In genomic region chr10:60778542-60778941, GRCm38 (mm10) we compare ENCODE assay signal across 8 mouse cellular contexts. TPM values are rescaled to one million over a fixed set of nuclear protein-coding genes. Genes with fewer than 3 reads are reported as not detected.
DNase-seq lines count a peak whose midpoint lies in the region; ATAC-seq and TF ChIP-seq lines count a peak whose summit lies in the region.

No protein-coding gene starts in this region.

- ATAC-seq in heart, postnatal 0 days (ENCODE audit: insufficient read depth, low read depth) = peak; percentile 27; the same call in 1 of the 2 replicates
- peak; percentile 44 to 46; a peak in 1 of 4 replicates for ATAC-seq in hematopoietic stem cell, adult 5-6 weeks (replicated peaks in 1 of 2; ENCODE audit: insufficient read depth in 1 of 2, low FRiP score in 2 of 2, low TSS enrichment in 1 of 2, low read depth in 1 of 2, poor library complexity in 2 of 2, severe bottlenecking in 2 of 2)
- peak; percentile 48; the same call in 1 of the 2 replicates for ATAC-seq in neural tube, embryonic 11.5 days (ENCODE audit: insufficient read depth, low FRiP score, low TSS enrichment)

- no peak for DNase-seq in heart, postnatal 0 days (ENCODE audit: low spot score)
- DNase-seq in heart, postnatal 25 days (ENCODE audit: low spot score) = no peak
- DNase-seq in CH12.LX (ENCODE audit: extremely low read depth) = peak; percentile 27
- peak; percentile 49 for DNase-seq in brain, embryonic 14.5 days (ENCODE audit: low read depth)
- DNase-seq in left cerebral cortex, postnatal 4 days = peak; percentile 70
- peak; percentile 73 for DNase-seq in neural tube, embryonic 11.5 days (ENCODE audit: low spot score)
- DNase-seq in urinary bladder, postnatal 10 days (ENCODE audit: low spot score) = no peak

- peak; percentile 38 for TF ChIP-seq RAD21 in CH12.LX (IDR thresholded peaks at IDR 0.05; ENCODE audit: low read depth, low read length)

- no peaks in the 10 kb centered on the region for H3K79me2 ChIP-seq in CH12.LX (replicated peaks; ENCODE audit: control insufficient read depth, extremely low read depth, insufficient read depth, poor library complexity, severe bottlenecking)

- in situ Hi-C loops in CH12.LX (cut with MboI; ENCODE audit: low pct_ligation_motif_present, low pct_unique_long_range_greater_than_20kb, low sequenced_read_pairs) = loop anchor here (5.0 kb wide), 1 partner anchor 274 kb away; no protein-coding TSS in a partner anchor

- no peaks in the 10 kb centered on the region for H3K4me1 ChIP-seq in heart, postnatal 0 days (ENCODE audit: control insufficient read depth, insufficient read depth)
- H3K4me1 ChIP-seq in CH12.LX (ENCODE audit: control insufficient read depth in 1 of 2, insufficient read depth in 2 of 2) = no peaks in the 10 kb centered on the region; a peak in 1 of 4 replicates
- no peaks in the 10 kb centered on the region for H3K4me1 ChIP-seq in neural tube, embryonic 11.5 days (ENCODE audit: control insufficient read depth, insufficient read depth, low read length)

- WGBS in heart, postnatal 0 days = 71% methylated on average over 12 of the region's 12 CpGs
- 83% methylated on average over 12 of the region's 12 CpGs for WGBS in neural tube, embryonic 11.5 days

- TF ChIP-seq POLR2A in CH12.LX (IDR thresholded peaks at IDR 0.05; ENCODE audit: low read depth, low read length) = no peak
- TF ChIP-seq POLR2A in brain, embryonic 14.5 days (IDR thresholded peaks at IDR 0.05; ENCODE audit: borderline replicate concordance, extremely low read depth, insufficient read depth, insufficient read length, poor library complexity, severe bottlenecking) = no peak

- dilution Hi-C loops in CH12.LX (cut with MboI; ENCODE audit: extremely low pct_ligation_motif_present, extremely low pct_unique_long_range_greater_than_20kb, low sequenced_read_pairs) = no loop called here

- H3K36me3 ChIP-seq in heart, postnatal 0 days (replicated peaks; ENCODE audit: control insufficient read depth, insufficient read depth, low read length) = peaks cover 33% of the 10 kb centered on the region
- no peaks in the 10 kb centered on the region for H3K36me3 ChIP-seq in CH12.LX (replicated peaks in 1 of 2; ENCODE audit: control insufficient read depth in 1 of 2, insufficient read depth in 1 of 2, low read length in 1 of 2)
- H3K36me3 ChIP-seq in neural tube, embryonic 11.5 days (ENCODE audit: control insufficient read depth, insufficient read depth, low read length) = 0 out of 2 replicates have a peak, but pooled peaks cover 3% of the 10 kb centered on the region

- H3K9me3 ChIP-seq in heart, postnatal 0 days (replicated peaks; ENCODE audit: control insufficient read depth, low read length) = no peaks in the 10 kb centered on the region
- H3K9me3 ChIP-seq in CH12.LX (replicated peaks; ENCODE audit: low read length) = no peaks in the 10 kb centered on the region
- no peaks in the 10 kb centered on the region for H3K9me3 ChIP-seq in neural tube, embryonic 11.5 days (ENCODE audit: control insufficient read depth, low read length)

- peak; percentile 65 for TF ChIP-seq CTCF in heart, postnatal 0 days (IDR thresholded peaks at IDR 0.05; ENCODE audit: low read depth)
- TF ChIP-seq CTCF in CH12.LX (conservative IDR thresholded peaks at IDR 0.05 in 1 of 2, IDR thresholded peaks at IDR 0.05 in 1 of 2; ENCODE audit: low read depth in 2 of 2, low read length in 2 of 2) = peak; percentile 69 to 70
- TF ChIP-seq CTCF in brain, embryonic 14.5 days (IDR thresholded peaks at IDR 0.05; ENCODE audit: borderline replicate concordance, extremely low read depth, insufficient read depth, insufficient read length) = peak; percentile 73

- no peak for TF ChIP-seq EP300 in heart, postnatal 0 days (IDR thresholded peaks at IDR 0.05; ENCODE audit: low read depth)
- TF ChIP-seq EP300 in CH12.LX (IDR thresholded peaks at IDR 0.05; ENCODE audit: low read length) = no peak

- H3K9ac ChIP-seq in heart, postnatal 0 days (replicated peaks; ENCODE audit: low read depth, low read length) = no peak overlapping the region
- H3K9ac ChIP-seq in CH12.LX (ENCODE audit: insufficient read depth, low read depth) = no peak overlapping the region
- no peak overlapping the region for H3K9ac ChIP-seq in neural tube, embryonic 11.5 days (ENCODE audit: low read length)

- intact Hi-C loops in heart, postnatal 25 days (cut with DNase I) = loop anchor here (2.0 kb wide), 1 partner anchor 206 kb away; no protein-coding TSS in a partner anchor
- intact Hi-C loops in left cerebral cortex, postnatal 4 days (cut with DNase I) = loop anchor here (5.0 kb wide), 1 partner anchor 274 kb away; no protein-coding TSS in a partner anchor

- no peaks in the 10 kb centered on the region for H3K27me3 ChIP-seq in heart, postnatal 0 days (ENCODE audit: control insufficient read depth, insufficient read depth, low read length)
- peaks cover 55% of the 10 kb centered on the region for H3K27me3 ChIP-seq in CH12.LX (replicated peaks)
- no peaks in the 10 kb centered on the region for H3K27me3 ChIP-seq in neural tube, embryonic 11.5 days (ENCODE audit: control insufficient read depth, insufficient read depth, low read length)

- H3K4me2 ChIP-seq in heart, postnatal 0 days (ENCODE audit: low read depth, low read length) = no peak overlapping the region
- no peak overlapping the region for H3K4me2 ChIP-seq in CH12.LX (ENCODE audit: insufficient read depth, low read depth, poor library complexity, severe bottlenecking)
- H3K4me2 ChIP-seq in neural tube, embryonic 11.5 days (ENCODE audit: low read depth) = no peak overlapping the region

- no peak overlapping the region for H3K4me3 ChIP-seq in heart, postnatal 0 days (ENCODE audit: low read depth, low read length)
- no peak overlapping the region for H3K4me3 ChIP-seq in CH12.LX (replicated peaks in 1 of 3; ENCODE audit: low read depth in 2 of 3, low read length in 2 of 3, poor library complexity in 1 of 3)
- H3K4me3 ChIP-seq in neural tube, embryonic 11.5 days (ENCODE audit: low read depth, low read length) = no peak overlapping the region

- H3K27ac ChIP-seq in heart, postnatal 0 days (ENCODE audit: low read depth) = no peak overlapping the region
- no peak overlapping the region for H3K27ac ChIP-seq in CH12.LX (ENCODE audit: insufficient read depth, low read depth)
- no peak overlapping the region for H3K27ac ChIP-seq in neural tube, embryonic 11.5 days (ENCODE audit: low read depth, low read length)

TF ChIP-seq in CH12.LX, 34 proteins besides CTCF, POLR2A, EP300 and RAD21:
- peak; percentile 75 for TF ChIP-seq SMC3 (IDR thresholded peaks at IDR 0.05; ENCODE audit: low read depth, low read length)
- no peak for TF ChIP-seq NRF1 (IDR thresholded peaks at IDR 0.05; ENCODE audit: low read depth, low read length)

RNA-seq across cellular contexts. Expression of gene Slc29a3, which starts 25.9 kb away (rescaled TPM):
- 1.6 and 2.9 TPM in 2 replicates for total RNA-seq in heart, postnatal 0 days (2014; rRNA removed; ENCODE audit: low replicate concordance)
- polyA plus RNA-seq in heart, postnatal 0 days (2015; fragmentation: Nextera tagmentation; extraction: Ambion mirVana) = 3.7 and 4.4 TPM in 2 replicates
- total RNA-seq in heart, postnatal 25 days (2021) = 1 to 10 TPM; 4.8 to 6.3 TPM
- total RNA-seq in CH12.LX (2012; rRNA removed) = 5.9 and 6.7 TPM in 2 replicates
- total RNA-seq in CH12.LX (2014; rRNA removed) = 3.3 and 4.1 TPM in 2 replicates
- polyA plus RNA-seq in CH12.LX (2012; ENCODE audit: insufficient read length, low read depth) = 13.3 and 19.1 TPM in 2 replicates
- 8.8 and 11.1 TPM in 2 replicates for polyA plus RNA-seq in brain, embryonic 14.5 days (2012; rRNA removed)
- 17.5 and 18.4 TPM in 2 replicates for total RNA-seq in hematopoietic stem cell, adult 5-6 weeks (2017)
- 10 to 100 TPM; 16.3 to 19.6 TPM for total RNA-seq in left cerebral cortex, postnatal 4 days (2021)
- 9.3 and 10.4 TPM in 2 replicates for polyA plus RNA-seq in neural tube, embryonic 11.5 days (2014; fragmentation: Nextera tagmentation; extraction: Ambion mirVana)

RNA-seq across cellular contexts. Expression of gene Unc5b, which starts 52.8 kb away (rescaled TPM):
- total RNA-seq in heart, postnatal 0 days (2014; rRNA removed; ENCODE audit: low replicate concordance) = 50.5 and 63.2 TPM in 2 replicates
- 4.9 and 5.0 TPM in 2 replicates for polyA plus RNA-seq in heart, postnatal 0 days (2015; fragmentation: Nextera tagmentation; extraction: Ambion mirVana)
- total RNA-seq in heart, postnatal 25 days (2021) = 10 to 100 TPM; 15.2 to 18.4 TPM
- total RNA-seq in CH12.LX (2012; rRNA removed) (0.21 and 0.29 TPM in 2 replicates), CH12.LX (2014; rRNA removed) (0.04 and 0.05 TPM in 2 replicates)
- 0.05 and 0.06 TPM in 2 replicates for polyA plus RNA-seq in CH12.LX (2012; ENCODE audit: insufficient read length, low read depth)
- 6.3 and 12.7 TPM in 2 replicates for polyA plus RNA-seq in brain, embryonic 14.5 days (2012; rRNA removed)
- total RNA-seq in hematopoietic stem cell, adult 5-6 weeks (2017) = 0.25 TPM in 1 of 2 replicates, not detected in the other
- total RNA-seq in left cerebral cortex, postnatal 4 days (2021) = 1 to 10 TPM; 7.2 to 9.1 TPM
- 2.3 and 2.9 TPM in 2 replicates for polyA plus RNA-seq in neural tube, embryonic 11.5 days (2014; fragmentation: Nextera tagmentation; extraction: Ambion mirVana)

Comparison
In these comparisons a context has a peak if more than half of its experiments do, and no peak if none do; other contexts are left out.
1. DNase-seq: peak in CH12.LX (single experiment), brain, embryonic 14.5 days (single experiment), left cerebral cortex, postnatal 4 days (single experiment) and neural tube, embryonic 11.5 days (single experiment); none in heart, postnatal 0 days (single experiment), heart, postnatal 25 days (single experiment) and urinary bladder, postnatal 10 days (single experiment).
2. Peak in every context shown above with its lines, with median percentiles within 50 percentile points of each other: ATAC-seq and CTCF ChIP-seq.